ENCODE assay signal across 8 mouse cellular contexts in the genomic region with DNA sequence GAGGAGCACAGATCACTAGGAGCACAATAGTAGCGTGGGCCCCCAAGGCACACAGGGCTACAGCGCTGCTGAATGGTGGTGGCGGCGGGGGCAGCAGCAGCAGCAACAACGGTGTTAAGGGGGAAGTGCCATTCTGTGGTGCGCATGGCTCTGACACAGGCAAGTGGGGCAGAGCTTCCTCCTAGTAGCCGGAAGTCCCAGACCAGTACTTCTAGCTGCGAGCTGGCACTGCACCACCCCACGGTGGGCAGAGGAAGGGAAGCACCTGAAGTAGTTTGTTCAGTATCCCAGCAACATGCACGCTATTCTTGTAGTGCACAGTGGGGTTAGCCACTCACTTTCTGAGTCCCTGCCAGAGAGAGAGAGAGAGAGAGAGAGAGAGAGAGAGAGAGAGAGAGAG. TPM values are rescaled to one million over a fixed set of nuclear protein-coding genes. Genes with fewer than 3 reads are reported as not detected.
DNase-seq lines count a peak whose midpoint lies in the region; ATAC-seq lines count a peak whose summit lies in the region.

No protein-coding gene starts in this region.

- H3K27ac ChIP-seq in embryonic facial prominence, embryonic 12.5 days, result no peak overlapping the region
- H3K27ac ChIP-seq in hindbrain, embryonic 12.5 days, result no peak overlapping the region
- peak overlapping the region; percentile 69 for H3K27ac ChIP-seq in limb, embryonic 10.5 days
- no peak overlapping the region for H3K27ac ChIP-seq in stomach, embryonic 14.5 days (ENCODE audit: low read length)

- H3K9ac ChIP-seq in embryonic facial prominence, embryonic 12.5 days, result no peak overlapping the region
- no peak overlapping the region for H3K9ac ChIP-seq in hindbrain, embryonic 12.5 days
- no peak overlapping the region for H3K9ac ChIP-seq in stomach, embryonic 14.5 days (replicated peaks; ENCODE audit: low read depth, low read length)

- WGBS in embryonic facial prominence, embryonic 12.5 days, result 38% methylated on average over 10 of the region's 10 CpGs
- 33% methylated on average over 10 of the region's 10 CpGs for WGBS in hindbrain, embryonic 12.5 days
- WGBS in limb, embryonic 10.5 days, result 38% methylated on average over 10 of the region's 10 CpGs
- 26% methylated on average over 10 of the region's 10 CpGs for WGBS in stomach, embryonic 14.5 days

- peak; percentile 33 to 46 for DNase-seq in left cerebral cortex, adult 18-20 months (ENCODE audit: low spot score in 2 of 2)
- no peak for DNase-seq in left cerebral cortex, adult 11 months (ENCODE audit: low spot score)
- DNase-seq in limb, embryonic 10.5 days (ENCODE audit: low spot score), result no peak
- no peak for DNase-seq in gastrocnemius, adult 18-20 months (ENCODE audit: low spot score)

- H3K36me3 ChIP-seq in embryonic facial prominence, embryonic 12.5 days, result no peaks in the 10 kb centered on the region
- H3K36me3 ChIP-seq in hindbrain, embryonic 12.5 days, result no peaks in the 10 kb centered on the region
- H3K36me3 ChIP-seq in limb, embryonic 10.5 days, result no peaks in the 10 kb centered on the region
- H3K36me3 ChIP-seq in stomach, embryonic 14.5 days (ENCODE audit: control insufficient read depth, insufficient read depth, low read length), result no peaks in the 10 kb centered on the region

- H3K4me1 ChIP-seq in embryonic facial prominence, embryonic 12.5 days, result 0 out of 2 replicates have a peak, but pooled peaks cover 4% of the 10 kb centered on the region
- H3K4me1 ChIP-seq in hindbrain, embryonic 12.5 days, result no peaks in the 10 kb centered on the region; the same call in 1 of the 2 replicates
- peaks cover 10% of the 10 kb centered on the region for H3K4me1 ChIP-seq in limb, embryonic 10.5 days
- no peaks in the 10 kb centered on the region for H3K4me1 ChIP-seq in stomach, embryonic 14.5 days (ENCODE audit: control insufficient read depth, insufficient read depth, low read length)

- H3K4me3 ChIP-seq in embryonic facial prominence, embryonic 12.5 days, result no peak overlapping the region
- no peak overlapping the region for H3K4me3 ChIP-seq in hindbrain, embryonic 12.5 days
- H3K4me3 ChIP-seq in limb, embryonic 10.5 days, result 0 out of 2 replicates have a peak overlapping the region, but pooled peaks have one; percentile 3
- H3K4me3 ChIP-seq in stomach, embryonic 14.5 days (ENCODE audit: low read depth, low read length), result no peak overlapping the region

- H3K27me3 ChIP-seq in embryonic facial prominence, embryonic 12.5 days, result no peaks in the 10 kb centered on the region
- no peaks in the 10 kb centered on the region for H3K27me3 ChIP-seq in hindbrain, embryonic 12.5 days
- H3K27me3 ChIP-seq in limb, embryonic 10.5 days (ENCODE audit: low read depth, poor library complexity, severe bottlenecking), result no peaks in the 10 kb centered on the region
- H3K27me3 ChIP-seq in stomach, embryonic 14.5 days (ENCODE audit: control insufficient read depth, insufficient read depth, low read length), result no peaks in the 10 kb centered on the region

- no peak for ATAC-seq in embryonic facial prominence, embryonic 12.5 days (ENCODE audit: insufficient number of reproducible peaks, insufficient read depth, low FRiP score, low TSS enrichment)
- no peak for ATAC-seq in hindbrain, embryonic 12.5 days (ENCODE audit: low FRiP score)
- peak; percentile 80 for ATAC-seq in megakaryocyte-erythroid progenitor cell, adult 5-6 weeks (replicated peaks; ENCODE audit: low FRiP score, low TSS enrichment, poor library complexity, severe bottlenecking)
- ATAC-seq in stomach, embryonic 14.5 days (ENCODE audit: insufficient number of reproducible peaks, insufficient read depth, low FRiP score, low read depth), result peak; percentile 53; the same call in 1 of the 2 replicates

- H3K4me2 ChIP-seq in embryonic facial prominence, embryonic 12.5 days (replicated peaks), result peak overlapping the region; percentile 30; the same call in 1 of the 2 replicates
- H3K4me2 ChIP-seq in hindbrain, embryonic 12.5 days (replicated peaks), result peak overlapping the region; percentile 15; the same call in 1 of the 2 replicates
- no peak overlapping the region for H3K4me2 ChIP-seq in stomach, embryonic 14.5 days (replicated peaks; ENCODE audit: low read depth, low read length)

- no peaks in the 10 kb centered on the region for H3K9me3 ChIP-seq in embryonic facial prominence, embryonic 12.5 days
- H3K9me3 ChIP-seq in hindbrain, embryonic 12.5 days (replicated peaks), result no peaks in the 10 kb centered on the region
- no peaks in the 10 kb centered on the region for H3K9me3 ChIP-seq in limb, embryonic 10.5 days (replicated peaks)
- H3K9me3 ChIP-seq in stomach, embryonic 14.5 days (ENCODE audit: control insufficient read depth, low read depth, low read length), result no peaks in the 10 kb centered on the region

RNA-seq across cellular contexts. Expression of a gene that starts 10.5 kb away (rescaled TPM):
- total RNA-seq in left cerebral cortex, adult 18-20 months (2021), result 10 to 100 TPM; 52.6 to 58.0 TPM
- polyA plus RNA-seq in embryonic facial prominence, embryonic 12.5 days (2016; fragmentation: Nextera tagmentation; extraction: Ambion mirVana), result 47.3 and 48.8 TPM in 2 replicates
- 44.4 and 44.8 TPM in 2 replicates for polyA plus RNA-seq in hindbrain, embryonic 12.5 days (2016; fragmentation: Nextera tagmentation; extraction: Ambion mirVana)
- 63.7 and 65.8 TPM in 2 replicates for polyA plus RNA-seq in limb, embryonic 10.5 days (2016; fragmentation: Nextera tagmentation; extraction: Ambion mirVana)
- 0.17 and 1.1 TPM in 2 replicates for total RNA-seq in megakaryocyte-erythroid progenitor cell, adult 5-6 weeks (2014; fragmentation: Nextera tagmentation)
- 1.1 and 2.0 TPM in 2 replicates for total RNA-seq in megakaryocyte-erythroid progenitor cell, adult 5-6 weeks (2017)
- 27.2 and 27.7 TPM in 2 replicates for polyA plus RNA-seq in stomach, embryonic 14.5 days (2014; fragmentation: Nextera tagmentation; extraction: Ambion mirVana)
- total RNA-seq in gastrocnemius, adult 18-20 months (2021), result 100 to 1,000 TPM; 180 to 289 TPM

RNA-seq across cellular contexts. Expression of a gene that starts 49.3 kb away (rescaled TPM):
- total RNA-seq in left cerebral cortex, adult 18-20 months (2021), result 10 to 100 TPM; 11.4 to 13.2 TPM
- 50.5 and 51.2 TPM in 2 replicates for polyA plus RNA-seq in embryonic facial prominence, embryonic 12.5 days (2016; fragmentation: Nextera tagmentation; extraction: Ambion mirVana)
- 42.8 and 46.6 TPM in 2 replicates for polyA plus RNA-seq in hindbrain, embryonic 12.5 days (2016; fragmentation: Nextera tagmentation; extraction: Ambion mirVana)
- polyA plus RNA-seq in limb, embryonic 10.5 days (2016; fragmentation: Nextera tagmentation; extraction: Ambion mirVana), result 41.4 and 44.1 TPM in 2 replicates
- total RNA-seq in megakaryocyte-erythroid progenitor cell, adult 5-6 weeks (2014; fragmentation: Nextera tagmentation), result 25.3 and 33.0 TPM in 2 replicates
- total RNA-seq in megakaryocyte-erythroid progenitor cell, adult 5-6 weeks (2017), result 61.6 and 114 TPM in 2 replicates
- 37.9 and 40.0 TPM in 2 replicates for polyA plus RNA-seq in stomach, embryonic 14.5 days (2014; fragmentation: Nextera tagmentation; extraction: Ambion mirVana)
- 10 to 100 TPM; 11.1 to 13.7 TPM for total RNA-seq in gastrocnemius, adult 18-20 months (2021)

Comparison
In these comparisons a context has a peak if more than half of its experiments do, and no peak if none do; other contexts are left out.
1. DNase-seq: peak in left cerebral cortex, adult 18-20 months (2 of 2); none in left cerebral cortex, adult 11 months (single experiment), limb, embryonic 10.5 days (single experiment) and gastrocnemius, adult 18-20 months (single experiment).
2. ATAC-seq: peak in megakaryocyte-erythroid progenitor cell, adult 5-6 weeks (single experiment) and stomach, embryonic 14.5 days (single experiment); none in embryonic facial prominence, embryonic 12.5 days (single experiment) and hindbrain, embryonic 12.5 days (single experiment).